Mouse (Mus musculus) intestine, postnatal 0 days (tissue): ENCODE results near the gene Ap1s1. TPM values are rescaled to one million over a fixed set of nuclear protein-coding genes. Genes with fewer than 3 reads are reported as not detected.

ENCODE experiments used
- ATAC-seq: fragments of 200-750 bp; cut with Nextera tagmentation; 2 replicates; pipeline ENCODE4 v1.8.0; 2017; ENCODE audit warnings: mild to moderate bottlenecking, moderate TSS enrichment, moderate library complexity
- H3K27ac ChIP-seq: fragments of 300-500 bp; sonication (generic); 2 replicates; pipeline ENCODE4 v1.5.1; 2014; ENCODE audit warnings: mild to moderate bottlenecking, low read depth, low read length, moderate library complexity
- H3K27me3 ChIP-seq: fragments of 300-500 bp; sonication (generic); replicated peaks from 2 replicates; pipeline ENCODE4 v1.6.1; 2014; ENCODE audit warnings: low read length, mixed read lengths; ENCODE audit not compliant: control insufficient read depth, insufficient read depth
- H3K36me3 ChIP-seq: fragments of 300-500 bp; sonication (generic); 2 replicates; pipeline ENCODE4 v1.6.1; 2014; ENCODE audit warnings: mild to moderate bottlenecking, moderate library complexity; ENCODE audit not compliant: control insufficient read depth, insufficient read depth
- H3K4me1 ChIP-seq: fragments of 300-500 bp; sonication (generic); replicated peaks from 2 replicates; pipeline ENCODE4 v1.6.1; 2014; ENCODE audit warnings: antibody characterized with exemption, low read length, mixed read lengths; ENCODE audit not compliant: control insufficient read depth, insufficient read depth
- H3K4me2 ChIP-seq: fragments of 300-500 bp; sonication (generic); replicated peaks from 2 replicates; pipeline ENCODE4 v1.6.1; 2014; ENCODE audit warnings: low read depth, mild to moderate bottlenecking, moderate library complexity
- H3K4me3 ChIP-seq: fragments of 300-500 bp; sonication (generic); 2 replicates; pipeline ENCODE4 v1.5.1; 2014; ENCODE audit warnings: low read depth, low read length
- H3K9ac ChIP-seq: fragments of 300-500 bp; sonication (generic); 2 replicates; pipeline ENCODE4 v1.6.1; 2014; ENCODE audit warnings: mild to moderate bottlenecking, low read depth, low read length
- H3K9me3 ChIP-seq: fragments of 300-500 bp; sonication (generic); 2 replicates; pipeline ENCODE4 v1.6.1; 2016; ENCODE audit warnings: mixed run types; ENCODE audit not compliant: control insufficient read depth
- CTCF ChIP-seq: sonication (generic); IDR thresholded peaks from 2 replicates; pipeline ENCODE4 v1.5.1; 2016; ENCODE audit warnings: low read depth, mild to moderate bottlenecking, control low read depth, antibody characterized with exemption, moderate library complexity
- WGBS: fragments of 180-500 bp; shearing (Covaris S2); extraction: QIAGEN DNeasy Blood & Tissue Kit; methylation state at CpG from one replicate; pipeline ENCODE4 v1.1.7; 2014; 5-methylcytosine and 5-hydroxymethylcytosine counted together
- polyA plus RNA-seq: library from polyadenylated mRNA; unstranded; fragments of >200 nt; fragmentation: Nextera tagmentation; extraction: Ambion mirVana; gene quantifications from 2 replicates; pipeline ENCODE4 v1.2.1, GENCODE M21; 2015

Ap1s1 gene
- polyA plus RNA-seq, 1 experiment from 2014 or later = 232 TPM

- H3K36me3 ChIP-seq = no peaks in the 10 kb centered on the region
- TF ChIP-seq CTCF = no peak
Observed at GRCm38 (mm10) chr5:137026092-137026491, 19.8 kb downstream of the Ap1s1 start, which contains the start of gene Vgf. Vgf (plus strand) TSS chr5:137026392.

GRCm38 (mm10) chr5:137025132-137025531 is 20.8 kb downstream of the Ap1s1 start:
- H3K9ac ChIP-seq = no peak overlapping the region
- H3K4me1 ChIP-seq = no peaks in the 10 kb centered on the region; the same call in 1 of the 2 replicates
- H3K9me3 ChIP-seq = no peaks in the 10 kb centered on the region
- TF ChIP-seq CTCF = peak; percentile 99
- H3K4me2 ChIP-seq = 0 out of 2 replicates have a peak overlapping the region, but pooled peaks have one; percentile 18
- H3K4me3 ChIP-seq = no peak overlapping the region
- peaks cover 57% of the 10 kb centered on the region for H3K27me3 ChIP-seq
- WGBS = under 1% methylated on average over 23 of the region's 23 CpGs
- no peaks in the 10 kb centered on the region for H3K36me3 ChIP-seq
- H3K27ac ChIP-seq = no peak overlapping the region
- no peak for ATAC-seq

More at GRCm38 (mm10) chr5:137026092-137026491, 19.8 kb downstream of the Ap1s1 start, which contains the start of gene Vgf:
- 0 out of 2 replicates have a peak within 1 kb of the TSS, but pooled peaks have one; percentile 18 for H3K4me2 ChIP-seq
- peaks cover 67% of the 10 kb centered on the region for H3K27me3 ChIP-seq
- 15% methylated on average over 4 of the region's 4 CpGs for WGBS
- H3K27ac ChIP-seq = no peak within 1 kb of the TSS
- no peak for ATAC-seq
- no peak within 1 kb of the TSS for H3K4me3 ChIP-seq
- no peak within 1 kb of the TSS for H3K9ac ChIP-seq
- no peaks in the 10 kb centered on the region; the same call in 1 of the 2 replicates for H3K4me1 ChIP-seq
- H3K9me3 ChIP-seq = no peaks in the 10 kb centered on the region

- Histone ChIP-seq H3K4me2 (no peak overlapping the region), H3K4me3 (no peak overlapping the region), H3K27ac (no peak overlapping the region), H3K36me3 (no peaks in the 10 kb centered on the region), H3K27me3 (peaks cover 49% of the 10 kb centered on the region), H3K4me1 (no peaks in the 10 kb centered on the region), H3K9me3 (no peaks in the 10 kb centered on the region), H3K9ac (no peak overlapping the region)
- no peak for ATAC-seq
- TF ChIP-seq CTCF = no peak
- WGBS = 49% methylated on average over 3 of the region's 3 CpGs
Observed at GRCm38 (mm10) chr5:137024318-137024717, 21.6 kb downstream of the Ap1s1 start.

GRCm38 (mm10) chr5:137015913-137016312 is 30.0 kb downstream of the Ap1s1 start:
- Histone ChIP-seq H3K9me3 (no peaks in the 10 kb centered on the region), H3K4me2 (no peak overlapping the region), H3K4me1 (no peaks in the 10 kb centered on the region), H3K27me3 (no peaks in the 10 kb centered on the region), H3K4me3 (no peak overlapping the region), H3K36me3 (no peaks in the 10 kb centered on the region), H3K27ac (no peak overlapping the region), H3K9ac (no peak overlapping the region)
- WGBS = 95% methylated on average over 3 of the region's 3 CpGs
- no peak for TF ChIP-seq CTCF
- no peak for ATAC-seq

- WGBS = 72% methylated on average over 15 of the region's 15 CpGs
- no peak for ATAC-seq
Observed at GRCm38 (mm10) chr5:137012401-137012950, 33.5 kb downstream of the Ap1s1 start.

GRCm38 (mm10) chr5:137009988-137010387 is 35.9 kb downstream of the Ap1s1 start:
- WGBS = 29% methylated on average over 3 of the region's 3 CpGs
- Histone ChIP-seq H3K27me3 (no peaks in the 10 kb centered on the region), H3K4me2 (no peak overlapping the region)

More at GRCm38 (mm10) chr5:137012401-137012950, 33.5 kb downstream of the Ap1s1 start:
- H3K4me1 ChIP-seq = no peaks in the 10 kb centered on the region
- no peak overlapping the region for H3K27ac ChIP-seq
- H3K27me3 ChIP-seq = no peaks in the 10 kb centered on the region
- TF ChIP-seq CTCF = no peak
- H3K36me3 ChIP-seq = no peaks in the 10 kb centered on the region
- no peak overlapping the region for H3K4me2 ChIP-seq
- H3K4me3 ChIP-seq = no peak overlapping the region
- no peak overlapping the region for H3K9ac ChIP-seq
- H3K9me3 ChIP-seq = no peaks in the 10 kb centered on the region

More at GRCm38 (mm10) chr5:137009988-137010387, 35.9 kb downstream of the Ap1s1 start:
- ATAC-seq = no peak
- H3K36me3 ChIP-seq = no peaks in the 10 kb centered on the region
- peak; percentile 74 for TF ChIP-seq CTCF
- no peak overlapping the region for H3K9ac ChIP-seq
- no peak overlapping the region for H3K27ac ChIP-seq
- no peaks in the 10 kb centered on the region for H3K9me3 ChIP-seq
- H3K4me3 ChIP-seq = no peak overlapping the region
- H3K4me1 ChIP-seq = no peaks in the 10 kb centered on the region
